In the genomic region with DNA sequence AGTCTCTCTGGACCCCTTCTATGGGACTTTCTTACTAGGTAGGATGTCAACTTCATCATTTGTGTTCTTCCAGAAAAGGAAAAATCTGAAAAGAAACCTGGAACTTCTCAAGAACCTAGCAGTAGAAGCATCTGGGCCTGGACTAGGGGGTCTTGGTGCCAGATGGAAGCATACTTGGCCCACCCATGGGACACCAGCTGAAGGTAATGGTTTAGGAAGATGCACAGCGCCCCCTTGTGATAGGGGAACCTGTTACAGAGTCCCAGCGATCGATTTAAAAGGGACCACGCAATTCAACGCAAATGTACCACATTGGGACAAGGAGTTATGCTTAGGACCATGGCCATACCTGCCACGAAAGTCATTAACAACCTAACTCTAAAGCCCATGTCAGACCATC, we compare ENCODE assay signal across 9 mouse cellular contexts. TPM values are rescaled to one million over a fixed set of nuclear protein-coding genes. Genes with fewer than 3 reads are reported as not detected.
DNase-seq lines count a peak whose midpoint lies in the region; ATAC-seq lines count a peak whose summit lies in the region.
"Had no signal": no experiment of that assay in that cellular context is flagged by ENCODE, and none has a peak within 500 bp of the region (broad histone marks: within the 10 kb centered on the region; RNA-seq: fewer than 3 reads in every experiment).

No protein-coding gene starts in this region.

- H3K27ac ChIP-seq in forebrain, embryonic 14.5 days (ENCODE audit: low read depth, low read length): no peak overlapping the region
- H3K27ac ChIP-seq in forebrain, embryonic 13.5 days: no peak overlapping the region
- H3K27ac ChIP-seq: neural tube, embryonic 12.5 days had no signal

- H3K9ac ChIP-seq in forebrain, embryonic 14.5 days (ENCODE audit: low read length): no peak overlapping the region
- H3K9ac ChIP-seq in forebrain, embryonic 13.5 days: no peak overlapping the region
- H3K9ac ChIP-seq: neural tube, embryonic 12.5 days had no signal

- ATAC-seq in forebrain, embryonic 14.5 days: no peak
- no peak for ATAC-seq in forebrain, embryonic 13.5 days

- H3K4me3 ChIP-seq in forebrain, embryonic 14.5 days (ENCODE audit: low read depth, low read length): no peak overlapping the region
- H3K4me3 ChIP-seq in forebrain, embryonic 13.5 days: no peak overlapping the region
- H3K4me3 ChIP-seq: neural tube, embryonic 12.5 days had no signal

- no peaks in the 10 kb centered on the region for H3K4me1 ChIP-seq in forebrain, embryonic 14.5 days (ENCODE audit: control insufficient read depth, insufficient read depth, low read length)
- H3K4me1 ChIP-seq in forebrain, embryonic 13.5 days: peaks cover 6% of the 10 kb centered on the region; the same call in 1 of the 2 replicates
- H3K4me1 ChIP-seq: neural tube, embryonic 12.5 days had no signal

- H3K4me2 ChIP-seq in forebrain, embryonic 14.5 days (ENCODE audit: low read length): no peak overlapping the region
- no peak overlapping the region for H3K4me2 ChIP-seq in forebrain, embryonic 13.5 days
- H3K4me2 ChIP-seq: neural tube, embryonic 12.5 days had no signal

- peak; percentile 71 for DNase-seq in forebrain, embryonic 14.5 days (ENCODE audit: low spot score)
- DNase-seq in right cerebral cortex, adult 2 months (ENCODE audit: low spot score in 2 of 2): peak; percentile 52 to 53
- DNase-seq in right cerebral cortex, postnatal 36 days (ENCODE audit: low spot score in 2 of 2): no peak
- peak; percentile 80 to 81 for DNase-seq in cerebellum, postnatal 10 days
- DNase-seq in induced T-regulatory cell, adult 2 months (ENCODE audit: low read depth): peak; percentile 31
- DNase-seq in lung, adult 18-20 months: peak; percentile 20 to 46
- DNase-seq in thymus, postnatal 36 days: peak; percentile 27 to 33

- WGBS in forebrain, embryonic 14.5 days: 34% methylated on average over 6 of the region's 6 CpGs
- WGBS in forebrain, embryonic 13.5 days: 30% methylated on average over 6 of the region's 6 CpGs

- no peaks in the 10 kb centered on the region for H3K36me3 ChIP-seq in forebrain, embryonic 14.5 days (ENCODE audit: control insufficient read depth, insufficient read depth, low read length)
- no peaks in the 10 kb centered on the region for H3K36me3 ChIP-seq in forebrain, embryonic 13.5 days (ENCODE audit: poor library complexity, severe bottlenecking)
- H3K36me3 ChIP-seq: neural tube, embryonic 12.5 days had no signal

- H3K27me3 ChIP-seq in forebrain, embryonic 14.5 days (replicated peaks; ENCODE audit: control insufficient read depth, insufficient read depth, low read length): no peaks in the 10 kb centered on the region
- no peaks in the 10 kb centered on the region for H3K27me3 ChIP-seq in forebrain, embryonic 13.5 days
- H3K27me3 ChIP-seq: neural tube, embryonic 12.5 days had no signal

- H3K9me3 ChIP-seq in forebrain, embryonic 14.5 days (replicated peaks; ENCODE audit: control insufficient read depth, low read length): no peaks in the 10 kb centered on the region
- H3K9me3 ChIP-seq in forebrain, embryonic 13.5 days (replicated peaks): no peaks in the 10 kb centered on the region
- H3K9me3 ChIP-seq: neural tube, embryonic 12.5 days had no signal

RNA-seq across cellular contexts. Expression of a gene that starts 36.0 kb away (rescaled TPM):
- polyA plus RNA-seq in forebrain, embryonic 14.5 days (2014; fragmentation: Nextera tagmentation; extraction: Ambion mirVana): 4.9 and 6.5 TPM in 2 replicates
- polyA plus RNA-seq in forebrain, embryonic 13.5 days (2015; fragmentation: Nextera tagmentation; extraction: Ambion mirVana): 3.1 and 3.8 TPM in 2 replicates

Comparison
In these comparisons a context has a peak if more than half of its experiments do, and no peak if none do; other contexts are left out.
1. DNase-seq: peak in forebrain, embryonic 14.5 days (single experiment), right cerebral cortex, adult 2 months (2 of 2), cerebellum, postnatal 10 days (2 of 2), induced T-regulatory cell, adult 2 months (single experiment), lung, adult 18-20 months (2 of 2) and thymus, postnatal 36 days (2 of 2); none in right cerebral cortex, postnatal 36 days (0 of 2).